Mouse (Mus musculus) forebrain, embryonic 13.5 days (tissue): ENCODE measurements around the gene Actr3. TPM values are rescaled to one million over a fixed set of nuclear protein-coding genes. Genes with fewer than 3 reads are reported as not detected.
"Not testable (repeated sequence)": the region's sequence is repeated elsewhere in the genome, so short reads cannot be mapped to it uniquely, and the experiment has no call there.

Experiments
- ATAC-seq: fragments of 200-750 bp; cut with Nextera tagmentation; 2 replicates; pipeline ENCODE4 v1.8.0; 2017
- H3K27ac ChIP-seq: fragments of 300-500 bp; sonication (generic); 2 replicates; pipeline ENCODE4 v1.5.1; 2015; ENCODE audit warnings: inconsistent platforms, mild to moderate bottlenecking, moderate library complexity
- H3K27me3 ChIP-seq: fragments of 300-500 bp; sonication (generic); 2 replicates; pipeline ENCODE4 v1.6.1; 2015; ENCODE audit warnings: mild to moderate bottlenecking, inconsistent platforms
- H3K36me3 ChIP-seq: fragments of 300-500 bp; sonication (generic); 2 replicates; pipeline ENCODE4 v1.6.1; 2015; ENCODE audit warnings: mild to moderate bottlenecking, inconsistent platforms; ENCODE audit not compliant: poor library complexity, severe bottlenecking
- H3K4me1 ChIP-seq: fragments of 300-500 bp; sonication (generic); 2 replicates; pipeline ENCODE4 v1.6.1; 2015; ENCODE audit warnings: inconsistent platforms
- H3K4me2 ChIP-seq: fragments of 300-500 bp; sonication (generic); 2 replicates; pipeline ENCODE4 v1.6.1; 2015; ENCODE audit warnings: inconsistent platforms, mild to moderate bottlenecking, moderate library complexity
- H3K4me3 ChIP-seq: fragments of 300-500 bp; sonication (generic); 2 replicates; pipeline ENCODE4 v1.5.1; 2015; ENCODE audit warnings: mild to moderate bottlenecking, inconsistent platforms
- H3K9ac ChIP-seq: fragments of 300-500 bp; sonication (generic); 2 replicates; pipeline ENCODE4 v1.6.1; 2015; ENCODE audit warnings: mild to moderate bottlenecking, inconsistent platforms
- H3K9me3 ChIP-seq: fragments of 300-500 bp; sonication (generic); replicated peaks from 2 replicates; pipeline ENCODE4 v1.6.1; 2016; ENCODE audit warnings: inconsistent platforms
- WGBS: fragments of 180-500 bp; shearing (Covaris S2); methylation state at CpG from one replicate; pipeline ENCODE4 v1.1.7; 2015; 5-methylcytosine and 5-hydroxymethylcytosine counted together
- polyA plus RNA-seq: library from polyadenylated mRNA; unstranded; fragments of >200 nt; fragmentation: Nextera tagmentation; extraction: Ambion mirVana; gene quantifications from 2 replicates; pipeline ENCODE4 v1.2.1, GENCODE M21; 2015

Gene Actr3
- polyA plus RNA-seq, 1 experiment from 2014 or later, result 225 TPM

GRCm38 (mm10) chr1:125389634-125390033 lies 45.9 kb downstream of the Actr3 start:
- not testable (repeated sequence) for ATAC-seq, H3K4me1 ChIP-seq, H3K4me2 ChIP-seq, H3K27ac ChIP-seq, H3K9ac ChIP-seq, H3K27me3 ChIP-seq, H3K9me3 ChIP-seq, H3K4me3 ChIP-seq
- peaks cover 23% of the 10 kb centered on the region for H3K36me3 ChIP-seq
- 95% methylated on average over 1 of the region's 1 CpGs for WGBS

- Histone ChIP-seq H3K9me3 (no peaks in the 10 kb centered on the region), H3K4me3 (no peak overlapping the region), H3K36me3 (peaks cover 19% of the 10 kb centered on the region), H3K27me3 (0 out of 2 replicates have a peak, but pooled peaks cover 4% of the 10 kb centered on the region), H3K9ac (no peak overlapping the region), H3K4me2 (no peak overlapping the region), H3K27ac (no peak overlapping the region), H3K4me1 (no peaks in the 10 kb centered on the region)
- no peak for ATAC-seq
- WGBS, result 19% methylated on average over 3 of the region's 3 CpGs
Measured at GRCm38 (mm10) chr1:125388370-125388769, 47.2 kb downstream of the Actr3 start.

GRCm38 (mm10) chr1:125386217-125386616 lies 49.3 kb downstream of the Actr3 start:
- no peak overlapping the region for H3K27ac ChIP-seq
- ATAC-seq, result no peak

GRCm38 (mm10) chr1:125382622-125383021 lies 52.9 kb downstream of the Actr3 start:
- Histone ChIP-seq H3K4me1 (no peaks in the 10 kb centered on the region), H3K9me3 (no peaks in the 10 kb centered on the region), H3K4me2 (no peak overlapping the region), H3K9ac (no peak overlapping the region), H3K4me3 (no peak overlapping the region), H3K36me3 (no peaks in the 10 kb centered on the region), H3K27me3 (0 out of 2 replicates have a peak, but pooled peaks cover 4% of the 10 kb centered on the region), H3K27ac (no peak overlapping the region)
- 68% methylated on average over 6 of the region's 6 CpGs for WGBS
- no peak for ATAC-seq

More at GRCm38 (mm10) chr1:125386217-125386616, 49.3 kb downstream of the Actr3 start:
- H3K4me3 ChIP-seq, result no peak overlapping the region
- H3K4me2 ChIP-seq, result no peak overlapping the region
- H3K9me3 ChIP-seq, result no peaks in the 10 kb centered on the region
- H3K9ac ChIP-seq, result no peak overlapping the region
- H3K36me3 ChIP-seq, result peaks cover 6% of the 10 kb centered on the region
- H3K27me3 ChIP-seq, result 0 out of 2 replicates have a peak, but pooled peaks cover 4% of the 10 kb centered on the region
- WGBS, result 82% methylated on average over 7 of the region's 7 CpGs
- H3K4me1 ChIP-seq, result no peaks in the 10 kb centered on the region

GRCm38 (mm10) chr1:125378889-125379288 lies 56.6 kb downstream of the Actr3 start:
- H3K4me2 ChIP-seq, result no peak overlapping the region
- no peak overlapping the region for H3K9ac ChIP-seq
- H3K27me3 ChIP-seq, result no peaks in the 10 kb centered on the region
- H3K4me1 ChIP-seq, result no peaks in the 10 kb centered on the region
- no peak overlapping the region for H3K27ac ChIP-seq
- WGBS, result 64% methylated on average over 3 of the region's 3 CpGs
- ATAC-seq, result 0 out of 2 replicates have a peak, but pooled peaks have one; percentile 33
- no peaks in the 10 kb centered on the region for H3K36me3 ChIP-seq
- H3K9me3 ChIP-seq, result no peaks in the 10 kb centered on the region
- no peak overlapping the region for H3K4me3 ChIP-seq

- Histone ChIP-seq H3K27ac (no peak overlapping the region), H3K36me3 (no peaks in the 10 kb centered on the region), H3K9me3 (no peaks in the 10 kb centered on the region), H3K4me3 (no peak overlapping the region), H3K9ac (no peak overlapping the region), H3K4me1 (no peaks in the 10 kb centered on the region), H3K27me3 (no peaks in the 10 kb centered on the region), H3K4me2 (no peak overlapping the region)
- WGBS, result 74% methylated on average over 5 of the region's 5 CpGs
- peak; percentile 46; the same call in 1 of the 2 replicates for ATAC-seq
Measured at GRCm38 (mm10) chr1:125372855-125373254, 62.7 kb downstream of the Actr3 start.

- H3K36me3 ChIP-seq, result no peaks in the 10 kb centered on the region
- 32% methylated on average over 6 of the region's 6 CpGs for WGBS
- no peak overlapping the region for H3K4me2 ChIP-seq
- peak; percentile 65 for ATAC-seq
- no peaks in the 10 kb centered on the region for H3K9me3 ChIP-seq
- H3K27me3 ChIP-seq, result no peaks in the 10 kb centered on the region
- H3K9ac ChIP-seq, result no peak overlapping the region
- H3K4me1 ChIP-seq, result no peaks in the 10 kb centered on the region
- H3K27ac ChIP-seq, result no peak overlapping the region
- H3K4me3 ChIP-seq, result no peak overlapping the region
Measured at GRCm38 (mm10) chr1:125370779-125371178, 64.7 kb downstream of the Actr3 start.

GRCm38 (mm10) chr1:125365576-125365975 lies 70.0 kb downstream of the Actr3 start:
- WGBS, result 93% methylated on average over 4 of the region's 4 CpGs
- no peaks in the 10 kb centered on the region for H3K4me1 ChIP-seq
- no peaks in the 10 kb centered on the region for H3K9me3 ChIP-seq
- H3K4me2 ChIP-seq, result no peak overlapping the region
- no peaks in the 10 kb centered on the region for H3K36me3 ChIP-seq
- no peak overlapping the region for H3K4me3 ChIP-seq
- no peak overlapping the region for H3K9ac ChIP-seq
- no peaks in the 10 kb centered on the region for H3K27me3 ChIP-seq
- no peak for ATAC-seq
- no peak overlapping the region for H3K27ac ChIP-seq

- ATAC-seq, result peak; percentile 96
- Histone ChIP-seq H3K4me3 (no peak overlapping the region), H3K4me2 (no peak overlapping the region), H3K9ac (no peak overlapping the region), H3K36me3 (no peaks in the 10 kb centered on the region), H3K9me3 (no peaks in the 10 kb centered on the region; the same call in 1 of the 2 replicates), H3K4me1 (peaks cover 7% of the 10 kb centered on the region; the same call in 1 of the 2 replicates), H3K27me3 (no peaks in the 10 kb centered on the region), H3K27ac (no peak overlapping the region)
- WGBS, result 43% methylated on average over 4 of the region's 4 CpGs
Measured at GRCm38 (mm10) chr1:125351416-125352037, 84.0 kb downstream of the Actr3 start.

- Histone ChIP-seq H3K27ac (0 out of 2 replicates have a peak overlapping the region, but pooled peaks have one; percentile 7), H3K36me3 (no peaks in the 10 kb centered on the region), H3K4me2 (no peak overlapping the region), H3K9me3 (no peaks in the 10 kb centered on the region; the same call in 1 of the 2 replicates), H3K4me3 (no peak overlapping the region), H3K9ac (no peak overlapping the region), H3K4me1 (peaks cover 7% of the 10 kb centered on the region; the same call in 1 of the 2 replicates), H3K27me3 (no peaks in the 10 kb centered on the region)
- WGBS, result 81% methylated on average over 5 of the region's 5 CpGs
- ATAC-seq, result no peak
Measured at GRCm38 (mm10) chr1:125350843-125351242, 84.7 kb downstream of the Actr3 start.

GRCm38 (mm10) chr1:125345854-125346253 lies 89.7 kb downstream of the Actr3 start:
- H3K36me3 ChIP-seq, result no peaks in the 10 kb centered on the region
- H3K9me3 ChIP-seq, result peaks cover 6% of the 10 kb centered on the region; the same call in 1 of the 2 replicates
- no peaks in the 10 kb centered on the region for H3K27me3 ChIP-seq
- 94% methylated on average over 9 of the region's 9 CpGs for WGBS
- ATAC-seq, result no peak
- H3K4me3 ChIP-seq, result no peak overlapping the region
- H3K4me2 ChIP-seq, result no peak overlapping the region
- no peaks in the 10 kb centered on the region for H3K4me1 ChIP-seq
- H3K27ac ChIP-seq, result no peak overlapping the region
- H3K9ac ChIP-seq, result no peak overlapping the region

- WGBS, result 95% methylated on average over 6 of the region's 6 CpGs
- no peaks in the 10 kb centered on the region for H3K36me3 ChIP-seq
- H3K4me2 ChIP-seq, result no peak overlapping the region
- H3K9ac ChIP-seq, result no peak overlapping the region
- no peak overlapping the region for H3K27ac ChIP-seq
- no peaks in the 10 kb centered on the region for H3K27me3 ChIP-seq
- no peak overlapping the region for H3K4me3 ChIP-seq
- no peaks in the 10 kb centered on the region for H3K4me1 ChIP-seq
- peaks cover 6% of the 10 kb centered on the region; the same call in 1 of the 2 replicates for H3K9me3 ChIP-seq
- ATAC-seq, result no peak
Measured at GRCm38 (mm10) chr1:125345448-125345847, 90.1 kb downstream of the Actr3 start.
